Mouse (Mus musculus): Measurements from ENCODE around the gene Amn1.
"Not testable (repeated sequence)": the region's sequence is repeated elsewhere in the genome, so short reads cannot be mapped to it uniquely, and the experiment has no call there.

The Amn1 gene

GRCm38 (mm10) chr6:149155031-149155841, 33.3 kb downstream of the Amn1 start:
- no peak for DNase-seq (ENCODE audit: extremely low spot score, low spot score)

- no peak for DNase-seq (ENCODE audit: extremely low spot score, low spot score)
These were observed 34.1 kb downstream of the Amn1 start for GRCm38 (mm10) chr6:149154116-149155030.

DNA sequence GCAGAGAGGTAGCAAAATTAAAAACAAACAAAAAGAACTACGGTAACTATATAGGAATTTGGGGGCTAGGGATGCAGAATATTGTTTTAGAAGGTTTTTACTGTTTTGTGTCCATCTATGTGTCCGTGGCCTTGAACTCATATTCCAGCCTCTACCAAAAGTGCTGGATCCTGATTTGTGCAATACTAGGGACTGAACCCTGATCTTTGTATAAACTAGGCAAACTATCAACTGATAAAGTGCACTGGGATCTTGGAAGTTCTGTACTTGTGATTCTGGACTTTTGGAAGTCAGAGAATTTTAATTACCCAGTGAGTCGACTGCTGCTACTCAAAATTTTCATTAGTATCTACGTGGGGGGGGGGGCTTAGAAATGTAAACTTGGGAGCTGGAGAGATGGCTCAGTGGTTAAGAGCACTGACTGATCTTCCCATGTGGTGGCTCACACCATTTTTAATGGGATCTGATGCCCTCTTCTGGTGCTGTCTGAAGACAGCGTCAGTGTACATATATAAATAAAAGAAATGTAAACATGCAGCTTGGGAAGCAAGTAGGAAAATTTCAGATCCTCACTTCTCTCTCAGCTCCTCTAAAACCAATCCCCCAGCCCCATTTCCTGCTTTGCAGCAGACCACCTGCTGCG, 34.9 kb downstream of the Amn1 start:
- no peak for DNase-seq (ENCODE audit: extremely low spot score, low spot score)

GRCm38 (mm10) chr6:149152119-149152518, 36.4 kb downstream of the Amn1 start:
- no peak for DNase-seq (ENCODE audit: extremely low spot score, low spot score)

DNA sequence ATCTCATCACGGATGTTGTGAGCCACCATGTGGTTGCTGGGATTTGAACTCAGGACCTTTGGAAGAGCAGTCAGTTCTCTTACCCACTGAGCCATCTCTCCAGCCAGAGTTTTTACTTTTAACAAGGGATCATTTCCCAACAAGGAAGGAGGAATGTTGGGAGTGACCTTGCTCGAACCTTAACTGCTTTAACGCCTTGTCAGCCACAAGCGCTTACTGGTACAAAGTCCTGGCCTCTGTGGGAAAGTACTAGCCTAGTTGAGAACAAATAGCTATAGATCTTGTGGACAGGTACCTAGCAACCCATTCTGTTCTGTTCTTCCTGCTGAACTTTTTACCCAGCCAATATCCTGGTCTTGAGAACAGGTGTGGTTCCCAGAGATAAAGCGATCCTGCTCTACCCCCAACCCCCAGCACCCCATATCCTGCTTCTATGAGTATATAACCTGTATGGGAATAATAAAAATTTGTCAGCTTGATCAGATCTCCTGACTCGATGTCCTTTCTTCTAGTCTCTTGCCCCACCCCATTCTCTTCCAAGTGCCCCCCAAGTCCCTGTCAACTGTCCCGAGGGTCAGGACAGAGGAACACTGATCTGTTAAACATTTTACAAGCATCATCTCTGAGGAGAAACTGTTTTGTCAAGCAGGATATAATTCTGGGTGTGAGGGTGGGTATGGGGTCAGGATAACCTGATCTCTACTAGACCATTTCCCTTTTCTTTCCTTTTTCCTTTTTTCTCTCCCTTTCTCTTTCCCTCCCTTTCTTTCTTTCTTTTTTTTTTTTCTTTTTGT, 39.9 kb downstream of the Amn1 start:
- DNase-seq (ENCODE audit: extremely low spot score, low spot score): no peak

DNA sequence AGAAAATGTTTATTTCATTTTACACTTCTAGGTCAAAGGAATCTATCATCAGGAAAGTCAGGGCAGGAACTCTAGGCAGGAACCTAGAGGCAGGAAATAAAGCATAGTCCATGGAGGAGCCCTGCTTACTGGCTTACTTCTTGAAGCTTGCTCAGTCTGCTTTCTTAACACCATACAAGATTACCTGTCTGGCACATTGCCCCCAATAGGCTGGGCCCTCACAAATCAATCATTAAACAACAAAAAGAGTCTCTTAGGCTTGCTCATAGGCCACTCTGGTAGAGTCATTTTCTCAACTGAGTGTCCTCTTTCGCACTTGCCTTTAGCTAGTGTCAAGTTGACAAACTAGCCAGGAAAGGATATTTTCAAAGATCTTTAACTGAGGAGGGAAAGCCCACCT, 43.4 kb downstream of the Amn1 start:
- no peak for DNase-seq (ENCODE audit: extremely low spot score, low spot score)

GRCm38 (mm10) chr6:149141393-149142173, 46.9 kb downstream of the Amn1 start:
- DNase-seq (ENCODE audit: extremely low spot score, low spot score): peak; percentile 84

DNA sequence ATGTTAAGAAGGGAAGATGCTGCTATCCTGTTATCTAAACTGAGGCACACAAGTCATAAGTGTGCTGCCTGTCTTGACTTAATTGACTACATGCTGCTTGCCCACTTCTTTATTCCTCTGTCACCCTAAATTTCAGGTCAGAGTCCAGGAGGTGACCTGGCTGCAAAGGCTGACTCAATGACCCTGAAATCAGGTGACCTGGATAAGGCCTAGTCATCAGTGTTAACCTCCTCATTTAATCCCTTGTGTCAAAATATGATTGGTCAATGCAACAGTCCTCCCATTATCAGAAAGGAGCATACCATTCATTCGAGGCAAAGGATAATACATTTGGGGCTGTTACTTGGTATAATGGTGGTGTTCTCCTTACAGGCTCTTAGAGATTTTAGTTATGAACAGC, 49.0 kb downstream of the Amn1 start, which contains the start of gene Etfbkmt:
Gene Etfbkmt, plus strand, starts transcription at position 379 of the 400 bp plus-strand sequence.
- no peak for DNase-seq (ENCODE audit: extremely low spot score, low spot score)

- DNase-seq (ENCODE audit: extremely low spot score, low spot score): no peak
These were observed 49.5 kb downstream of the Amn1 start for GRCm38 (mm10) chr6:149139011-149139410.

DNA sequence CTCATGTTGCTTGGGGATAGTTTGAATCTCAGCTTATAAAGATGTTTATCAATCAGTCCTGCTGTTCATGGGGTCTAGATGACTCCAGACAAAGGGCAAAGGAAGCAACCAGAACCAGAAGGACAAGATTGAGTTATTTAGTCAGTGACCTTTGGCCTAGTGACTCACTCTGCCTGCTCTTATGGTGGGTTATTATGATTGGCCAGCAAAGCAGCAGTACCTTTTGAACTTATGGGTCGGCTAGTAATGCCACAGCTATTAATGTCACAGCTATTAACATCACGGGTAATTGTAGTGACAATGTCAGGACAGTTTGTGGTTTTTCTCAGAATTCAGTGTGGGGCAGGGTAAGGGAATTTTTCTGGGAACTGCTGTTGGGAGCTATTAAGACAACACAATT, 50.6 kb downstream of the Amn1 start:
- no peak for DNase-seq (ENCODE audit: extremely low spot score, low spot score)

- no peak for DNase-seq (ENCODE audit: extremely low spot score, low spot score)
These were observed 52.9 kb downstream of the Amn1 start for GRCm38 (mm10) chr6:149135631-149136030.

GRCm38 (mm10) chr6:149134391-149135150, 53.9 kb downstream of the Amn1 start:
- DNase-seq (ENCODE audit: extremely low spot score, low spot score): no peak

GRCm38 (mm10) chr6:149132311-149133077, 56.0 kb downstream of the Amn1 start:
- DNase-seq (ENCODE audit: extremely low spot score, low spot score): peak; percentile 36

GRCm38 (mm10) chr6:149131111-149131510, 57.4 kb downstream of the Amn1 start:
- no peak for DNase-seq (ENCODE audit: extremely low spot score, low spot score)

DNA sequence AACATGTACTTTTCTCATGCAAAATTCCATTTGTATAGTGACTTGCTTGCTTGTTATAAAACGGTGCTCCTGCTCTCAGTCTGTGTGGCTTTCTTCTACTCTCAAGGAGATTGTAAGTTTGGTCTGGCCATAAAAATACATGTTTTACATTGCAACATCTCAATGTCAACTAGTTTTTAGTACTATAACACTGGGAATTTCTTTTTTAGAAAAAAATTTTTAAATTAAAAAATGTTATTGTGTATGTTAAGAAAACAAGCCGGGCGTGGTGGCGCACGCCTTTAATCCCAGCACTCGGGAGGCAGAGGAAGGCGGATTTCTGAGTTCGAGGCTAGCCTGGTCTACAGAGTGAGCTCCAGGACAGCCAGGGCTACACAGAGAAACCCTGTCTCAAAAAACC, 58.6 kb downstream of the Amn1 start, which contains the start of gene Gm10203:
Gene Gm10203, plus strand, starts transcription at position 301 of the 400 bp plus-strand sequence.
- DNase-seq (ENCODE audit: extremely low spot score, low spot score): not testable (repeated sequence)

GRCm38 (mm10) chr6:149126675-149127074, 61.8 kb downstream of the Amn1 start:
- DNase-seq (ENCODE audit: extremely low spot score, low spot score): no peak

- DNase-seq (ENCODE audit: extremely low spot score, low spot score): no peak
These were observed 65.5 kb downstream of the Amn1 start for GRCm38 (mm10) chr6:149123042-149123441.

GRCm38 (mm10) chr6:149119853-149120252, 68.7 kb downstream of the Amn1 start:
- DNase-seq (ENCODE audit: extremely low spot score, low spot score): no peak

Data from neural tube, embryonic 10.5 days (tissue).